Mouse (Mus musculus) G1E (cell line): ENCODE measurements at regions not wholly inside any gene's neighbourhood (a gene's known extent, or its start where the extent isn't known, plus 50 kb on each side); places are given as distances from the start of the nearest gene placed in this dataset.

Experiments used
- CTCF ChIP-seq: IDR thresholded peaks from 2 replicates; pipeline ENCODE4 v1.5.1; 2012; ENCODE audit warnings: low read depth, low read length, inconsistent platforms, mixed read lengths
- GATA1 ChIP-seq: IDR thresholded peaks from 2 replicates; pipeline ENCODE4 v1.6.1; 2012; ENCODE audit warnings: borderline replicate concordance, low read length, inconsistent platforms, mixed read lengths
- POLR2AphosphoS5 ChIP-seq: IDR thresholded peaks from 2 replicates; pipeline ENCODE4 v1.6.1; 2012; ENCODE audit warnings: low read depth, low read length, inconsistent platforms; ENCODE audit not compliant: insufficient replicate concordance
- TAL1 ChIP-seq: conservative IDR thresholded peaks from 2 replicates; pipeline ENCODE4 v1.6.1; 2012; ENCODE audit warnings: low read depth, low read length, inconsistent platforms, mixed read lengths

GRCm38 (mm10) chr17:45886420-45887049, 145.6 kb downstream of the Vegfa start:
- TF ChIP-seq CTCF (no peak), GATA1 (no peak), POLR2AphosphoS5 (no peak), TAL1 (no peak)
